Mouse (Mus musculus): Measurements from ENCODE around the gene Syn3. TPM values are rescaled to one million over a fixed set of nuclear protein-coding genes. Genes with fewer than 3 reads are reported as not detected.
A peak's percentile ranks its signal among the peaks of the same experiment; 100 is the strongest.

The Syn3 gene
- total RNA-seq, 1 experiment from 2014 or later: 0.37 TPM

DNA sequence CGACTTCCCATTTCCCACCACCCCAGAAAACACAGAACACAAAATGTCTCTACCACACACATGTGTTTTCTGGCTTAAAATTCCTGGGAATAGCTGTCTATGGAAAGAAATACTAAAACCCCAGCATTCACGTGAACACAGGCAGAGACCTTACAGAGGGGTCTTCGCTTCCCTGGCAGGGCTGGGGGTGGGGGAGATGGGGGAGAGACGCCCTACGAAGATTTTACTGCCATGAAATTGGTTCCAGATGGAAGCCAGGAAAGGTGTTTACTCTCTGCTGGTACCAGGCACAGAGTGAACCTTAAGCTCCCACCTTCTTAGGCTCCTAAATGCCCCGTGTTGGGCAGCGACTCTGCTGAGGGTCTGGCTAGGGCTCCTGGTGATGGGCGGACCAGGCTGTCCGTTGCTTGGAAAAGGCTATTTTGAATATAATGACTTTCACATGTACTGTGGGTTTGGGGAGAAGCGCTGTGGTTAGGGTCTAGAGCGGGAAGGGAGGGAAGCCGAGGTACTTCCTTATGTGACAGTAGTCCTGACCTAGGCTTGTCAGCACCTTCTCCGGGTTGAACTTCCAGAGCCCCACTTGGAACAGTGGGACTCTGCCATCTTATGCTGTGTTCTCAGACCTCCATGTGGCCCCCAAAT lies 203.1 kb downstream of the Syn3 start:
- ATAC-seq (replicated peaks; ENCODE audit: low read depth, poor library complexity, severe bottlenecking): peak; percentile 54

DNA sequence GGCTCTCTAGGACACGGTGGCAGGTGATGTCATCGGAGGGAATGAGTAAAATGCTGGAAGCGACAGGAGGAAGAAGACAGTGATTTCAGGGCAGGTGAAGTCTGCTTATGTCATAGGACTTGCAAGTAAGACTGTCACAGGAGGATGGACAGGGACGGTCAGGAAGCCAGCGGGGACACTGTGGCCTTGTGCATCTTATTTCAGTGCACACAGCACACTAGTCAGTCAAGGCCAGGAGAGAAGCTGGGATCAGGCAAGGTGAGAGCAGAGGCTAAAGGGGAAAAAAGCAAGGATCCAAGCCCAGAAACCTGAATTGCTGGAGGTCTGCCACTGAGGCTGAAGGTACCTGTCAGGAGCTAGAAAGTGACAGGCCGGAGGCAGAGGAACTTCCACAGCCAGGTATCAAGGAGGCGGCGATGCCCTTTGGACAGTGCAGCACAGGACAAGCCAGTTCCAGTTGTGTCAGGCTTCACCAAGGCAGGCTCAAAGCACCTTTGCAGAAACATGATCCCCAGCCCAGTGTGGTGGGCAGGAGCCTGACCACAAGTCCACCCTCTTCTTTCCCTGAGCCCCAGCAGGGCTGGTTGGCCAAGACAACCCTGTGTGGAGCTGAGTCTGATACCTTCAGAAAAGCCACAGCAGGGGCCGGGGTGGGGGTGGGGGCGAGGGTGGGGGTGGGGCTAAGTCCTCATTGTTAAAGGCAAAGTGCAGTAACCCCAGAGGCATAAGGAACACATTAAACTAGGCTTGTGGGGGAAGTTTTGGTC lies 203.9 kb downstream of the Syn3 start:
- 0 out of 2 replicates have a peak, but pooled peaks have one; percentile 20 for ATAC-seq (replicated peaks; ENCODE audit: low read depth, poor library complexity, severe bottlenecking)

DNA sequence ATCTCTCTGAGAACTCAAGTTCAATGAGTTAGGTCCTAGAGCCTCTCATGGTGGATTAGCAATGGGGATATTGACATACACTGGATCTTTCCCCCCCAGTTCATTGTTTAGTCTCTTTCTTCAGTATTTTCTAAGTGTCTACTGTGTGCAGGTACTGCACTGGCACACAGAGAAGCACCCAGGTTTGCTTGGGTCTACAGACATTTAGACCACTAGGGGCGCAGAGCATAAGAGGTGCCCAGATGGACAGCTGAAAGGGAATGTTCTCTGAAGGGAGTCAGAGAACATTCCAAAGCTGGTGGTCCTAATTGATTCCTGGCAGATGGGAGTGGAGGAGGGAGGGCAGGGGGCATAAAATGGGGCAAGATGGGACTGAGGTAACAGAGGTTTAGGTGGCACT lies 204.8 kb downstream of the Syn3 start:
- no peak for ATAC-seq (replicated peaks; ENCODE audit: low read depth, poor library complexity, severe bottlenecking)

GRCm38 (mm10) chr10:86290109-86290771 lies 208.5 kb downstream of the Syn3 start:
- ATAC-seq (replicated peaks; ENCODE audit: low read depth, poor library complexity, severe bottlenecking): no peak

GRCm38 (mm10) chr10:86286508-86286907 lies 212.2 kb downstream of the Syn3 start:
- no peak for ATAC-seq (replicated peaks; ENCODE audit: low read depth, poor library complexity, severe bottlenecking)

DNA sequence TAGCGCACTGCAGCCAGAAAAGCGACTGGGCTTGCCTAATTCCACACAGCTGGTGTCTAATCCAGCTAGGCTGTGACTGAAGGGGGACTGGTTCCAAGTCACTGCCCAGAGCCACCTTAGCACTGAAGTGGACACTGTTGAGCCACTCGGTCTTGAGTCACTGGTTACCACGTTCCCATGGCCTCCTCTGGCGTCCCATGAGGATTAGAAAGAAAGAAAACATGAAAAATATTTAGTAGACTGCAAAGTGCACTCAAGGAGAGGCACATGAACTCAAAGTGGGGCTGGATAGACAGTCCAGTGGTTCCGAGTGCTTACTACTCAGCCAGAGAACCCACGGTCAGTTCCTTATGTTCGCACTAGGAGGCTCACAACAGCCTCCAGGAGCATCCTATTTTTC lies 217.5 kb downstream of the Syn3 start:
- no peak for ATAC-seq (replicated peaks; ENCODE audit: low read depth, poor library complexity, severe bottlenecking)

GRCm38 (mm10) chr10:86279579-86280168 lies 219.0 kb downstream of the Syn3 start:
- no peak for ATAC-seq (replicated peaks; ENCODE audit: low read depth, poor library complexity, severe bottlenecking)

DNA sequence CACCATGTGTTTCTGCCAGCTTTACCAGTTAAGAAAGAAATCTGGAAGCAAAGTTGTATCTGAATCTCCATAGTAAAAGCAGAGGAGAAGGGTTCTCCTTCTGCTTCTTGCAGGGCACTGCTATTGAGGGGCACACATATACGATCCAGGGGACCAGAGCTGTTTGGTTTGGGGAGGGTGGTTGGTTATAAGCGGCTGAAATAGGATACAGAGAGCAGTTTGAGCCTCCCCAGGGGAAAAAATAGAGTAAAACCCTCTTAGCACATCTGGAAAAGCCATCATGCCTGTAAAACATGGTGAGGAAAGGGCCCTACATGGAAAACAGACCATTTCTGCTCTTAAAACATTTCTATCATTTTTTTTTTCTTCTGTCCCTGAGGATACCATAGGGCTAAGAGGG lies 220.2 kb downstream of the Syn3 start:
- no peak for ATAC-seq (replicated peaks; ENCODE audit: low read depth, poor library complexity, severe bottlenecking)

DNA sequence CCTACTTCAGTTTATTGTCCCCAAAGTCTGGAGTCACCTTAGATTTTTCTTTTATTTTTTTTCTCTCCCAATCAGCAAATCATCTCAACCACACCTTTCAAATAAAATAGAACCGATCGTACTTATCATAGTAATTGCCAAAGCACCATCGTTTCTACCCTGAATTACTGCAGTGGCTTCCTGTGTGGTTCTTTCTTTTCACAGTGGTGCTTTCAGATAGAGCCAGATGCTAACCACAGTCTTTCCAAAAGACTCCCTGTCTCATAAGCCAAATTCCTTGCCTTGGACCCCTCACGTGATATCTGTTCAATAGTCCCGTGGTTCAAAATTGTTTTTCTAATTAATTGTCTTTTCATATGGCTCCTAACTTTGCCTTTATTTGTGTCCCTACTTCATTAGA lies 221.4 kb downstream of the Syn3 start:
- ATAC-seq (replicated peaks; ENCODE audit: low read depth, poor library complexity, severe bottlenecking): peak; percentile 75

DNA sequence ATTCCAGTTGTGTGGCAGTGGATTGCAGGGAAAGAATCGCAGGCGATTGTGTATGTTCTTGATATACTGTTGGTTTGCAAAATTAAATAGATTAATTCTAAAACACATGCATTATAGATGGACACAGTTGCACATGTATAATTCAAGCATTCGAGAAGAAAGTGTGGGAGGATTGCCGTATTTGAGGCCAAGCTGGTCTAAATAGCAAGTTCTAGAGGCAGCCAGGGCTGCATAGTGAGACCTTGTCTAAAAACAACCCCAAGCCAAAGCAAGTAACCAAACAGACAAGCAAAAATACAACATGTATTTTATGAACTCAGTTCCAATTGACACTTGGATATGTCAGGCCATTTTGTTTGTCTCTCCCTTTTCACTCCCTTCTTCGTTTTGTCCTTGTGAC lies 223.1 kb downstream of the Syn3 start:
- no peak for ATAC-seq (replicated peaks; ENCODE audit: low read depth, poor library complexity, severe bottlenecking)

- ATAC-seq (replicated peaks; ENCODE audit: low read depth, poor library complexity, severe bottlenecking): peak; percentile 62
These were observed 225.1 kb downstream of the Syn3 start for GRCm38 (mm10) chr10:86273410-86274191.

DNA sequence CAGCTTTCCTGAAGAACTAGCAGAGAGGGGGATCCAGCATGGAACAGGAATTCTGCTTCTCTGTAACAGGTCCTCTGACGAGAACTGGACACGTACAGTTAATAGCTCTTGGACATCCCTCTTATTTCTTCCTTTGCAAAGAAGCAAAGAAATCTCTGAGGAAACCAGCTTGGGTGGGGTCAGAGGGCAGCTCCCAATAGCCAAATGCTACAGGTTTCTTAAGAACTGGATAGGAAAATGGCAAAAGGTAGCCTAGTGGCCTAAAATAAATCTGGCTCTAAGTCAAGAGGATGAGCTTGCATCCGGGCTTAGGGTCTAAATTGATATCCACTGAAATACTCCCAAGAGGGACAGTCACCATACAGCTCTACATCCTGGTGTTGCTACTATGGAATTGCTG lies 225.9 kb downstream of the Syn3 start:
- no peak for ATAC-seq (replicated peaks; ENCODE audit: low read depth, poor library complexity, severe bottlenecking)

GRCm38 (mm10) chr10:86270254-86270653 lies 228.4 kb downstream of the Syn3 start:
- ATAC-seq (replicated peaks; ENCODE audit: low read depth, poor library complexity, severe bottlenecking): no peak

GRCm38 (mm10) chr10:86264618-86265017 lies 234.1 kb downstream of the Syn3 start:
- ATAC-seq (replicated peaks; ENCODE audit: low read depth, poor library complexity, severe bottlenecking): no peak

GRCm38 (mm10) chr10:86261725-86262124 lies 237.0 kb downstream of the Syn3 start:
- ATAC-seq (replicated peaks; ENCODE audit: low read depth, poor library complexity, severe bottlenecking): no peak

DNA sequence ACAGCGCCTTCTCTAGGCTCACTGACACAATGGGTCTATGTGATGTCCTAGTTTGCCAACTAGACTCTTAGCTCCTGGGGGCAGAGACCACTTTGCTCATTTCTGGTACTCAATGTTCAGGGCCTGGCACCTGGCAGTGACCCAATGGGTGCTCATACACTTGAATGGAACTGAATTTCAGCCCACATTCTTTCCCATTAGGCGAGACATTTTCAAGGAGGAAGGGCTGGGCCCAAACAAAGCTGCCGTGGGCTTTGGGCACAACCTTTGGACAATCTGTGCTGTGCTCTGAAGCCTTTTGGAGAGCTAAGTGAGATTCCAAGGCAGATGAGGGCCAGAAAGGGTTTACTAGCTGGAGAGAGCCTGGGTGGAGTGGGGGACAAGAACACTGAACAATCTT lies 239.7 kb downstream of the Syn3 start:
- no peak for ATAC-seq (replicated peaks; ENCODE audit: low read depth, poor library complexity, severe bottlenecking)

DNA sequence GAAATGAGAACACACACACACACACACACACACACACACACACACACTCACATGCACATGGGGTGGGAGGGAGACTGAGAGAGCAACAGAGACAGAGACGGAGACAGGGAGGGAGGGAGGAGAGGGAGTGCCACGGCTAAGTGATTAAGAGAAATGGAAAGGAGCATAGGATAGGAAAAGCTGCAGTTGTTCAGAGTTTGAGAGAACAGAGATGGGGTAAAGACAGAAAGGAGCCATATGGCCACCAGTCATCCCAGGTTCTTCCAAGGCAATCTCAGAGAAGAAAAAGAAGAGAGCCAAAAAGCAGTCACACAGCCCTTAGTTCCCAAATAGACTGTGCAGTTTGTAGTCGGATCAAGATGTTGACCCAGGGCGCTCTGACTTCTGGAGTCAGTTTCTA lies 240.7 kb downstream of the Syn3 start:
- no peak for ATAC-seq (replicated peaks; ENCODE audit: low read depth, poor library complexity, severe bottlenecking)

GRCm38 (mm10) chr10:86257045-86257444 lies 241.7 kb downstream of the Syn3 start:
- no peak for ATAC-seq (replicated peaks; ENCODE audit: low read depth, poor library complexity, severe bottlenecking)

DNA sequence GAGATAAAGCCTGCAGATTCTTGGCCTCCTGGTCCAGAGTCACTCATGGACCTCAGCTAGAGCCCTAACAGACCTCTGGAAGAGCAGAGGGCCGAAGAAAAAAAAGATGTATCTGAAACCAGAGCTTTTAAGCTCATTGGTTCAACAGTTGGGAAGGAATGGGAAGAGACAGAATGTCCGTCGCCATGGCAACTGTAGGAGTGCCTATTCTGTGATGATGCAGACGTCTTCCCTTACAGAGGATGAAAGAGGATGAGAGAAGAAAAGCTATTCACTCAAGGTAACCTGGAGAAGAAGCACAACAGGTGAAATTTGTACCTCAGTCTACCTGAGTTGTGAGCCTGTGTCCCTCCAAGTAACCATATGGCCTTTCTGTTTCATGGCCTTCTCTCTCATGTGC lies 242.5 kb downstream of the Syn3 start:
- no peak for ATAC-seq (replicated peaks; ENCODE audit: low read depth, poor library complexity, severe bottlenecking)
